Mouse (Mus musculus): ENCODE measurements around the gene Map6.

Gene Map6

DNA sequence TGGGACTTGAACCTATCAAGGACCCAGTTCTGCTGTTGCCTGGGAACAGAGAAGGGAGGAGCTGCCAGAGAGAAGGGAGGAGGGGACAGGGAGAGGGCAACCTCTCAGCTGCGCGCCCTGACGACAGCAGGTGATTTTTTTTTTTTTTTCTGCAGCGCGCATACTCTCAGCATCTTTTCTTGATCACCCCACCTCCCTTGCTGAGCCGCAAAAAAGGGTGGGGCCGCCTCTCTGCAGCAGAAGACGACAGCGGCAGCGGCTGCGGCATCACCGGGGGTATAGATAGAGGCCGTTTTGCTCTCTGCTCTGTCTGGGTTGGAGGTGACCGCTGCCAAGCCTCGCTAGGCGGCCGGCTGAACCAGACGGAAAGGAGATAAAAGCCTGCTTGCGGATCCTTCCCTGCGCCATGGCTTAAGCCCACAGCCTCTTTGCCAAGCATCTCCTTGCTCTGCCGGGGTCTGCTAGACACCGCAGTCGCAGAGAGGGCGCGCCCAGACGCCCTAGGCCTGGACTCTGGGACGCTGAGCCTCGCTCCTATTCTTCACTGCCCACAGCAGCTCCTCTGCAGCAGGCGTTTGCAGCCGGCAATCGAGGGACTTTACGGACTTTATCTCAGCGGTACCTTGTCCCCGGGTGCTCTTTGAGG lies at the start of gene Map6:
Map6 (plus strand) TSS at position 197 of the 646 bp plus-strand sequence.
- DNase-seq (ENCODE audit: low read depth) = no peak

DNA sequence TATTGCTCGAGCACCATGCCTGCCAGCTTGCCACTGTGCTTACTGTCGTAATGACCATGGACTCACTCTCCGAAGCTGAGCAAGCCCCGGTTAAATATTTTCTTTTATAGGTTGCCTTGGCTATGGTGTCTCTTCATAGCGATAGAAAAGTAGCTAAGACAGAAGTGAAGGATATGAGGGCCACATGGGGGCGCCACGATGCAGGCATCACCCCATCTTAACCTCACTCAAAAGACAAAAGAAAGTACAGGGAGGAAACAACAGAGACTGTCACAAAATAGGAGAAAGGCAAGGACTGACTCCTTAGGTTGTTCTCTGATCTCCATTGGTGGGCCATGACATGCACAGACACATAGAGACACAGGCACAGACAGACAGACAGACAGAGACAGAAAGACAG lies 43.0 kb upstream of the Map6 start:
- DNase-seq (ENCODE audit: low read depth) = no peak

DNA sequence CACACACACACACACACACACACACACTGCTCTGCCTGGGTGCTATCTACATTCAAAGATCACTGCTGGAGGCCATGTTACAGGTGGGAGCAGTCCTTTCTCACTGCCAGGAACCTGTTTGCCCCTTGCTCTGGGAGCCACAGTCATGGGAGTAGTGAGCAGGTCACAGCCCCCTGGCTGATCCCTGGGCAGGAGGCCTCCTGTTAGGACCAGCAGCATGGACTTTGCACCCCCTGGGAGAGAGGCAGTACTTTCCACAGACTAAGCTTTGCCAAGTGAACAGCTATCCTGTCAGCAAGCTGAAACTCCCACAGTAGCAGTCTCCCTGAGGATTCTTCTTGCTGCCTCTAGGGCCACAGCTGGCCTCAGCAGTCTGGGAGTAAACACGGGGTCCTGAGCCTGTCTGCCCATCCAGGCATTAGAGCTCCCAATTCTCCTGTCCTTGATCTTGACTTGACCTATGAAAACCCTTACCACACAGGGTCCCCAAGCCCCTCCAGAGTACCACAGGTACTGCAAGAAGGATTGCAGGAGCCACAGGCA lies 42.5 kb upstream of the Map6 start:
- DNase-seq (ENCODE audit: low read depth) = no peak

DNA sequence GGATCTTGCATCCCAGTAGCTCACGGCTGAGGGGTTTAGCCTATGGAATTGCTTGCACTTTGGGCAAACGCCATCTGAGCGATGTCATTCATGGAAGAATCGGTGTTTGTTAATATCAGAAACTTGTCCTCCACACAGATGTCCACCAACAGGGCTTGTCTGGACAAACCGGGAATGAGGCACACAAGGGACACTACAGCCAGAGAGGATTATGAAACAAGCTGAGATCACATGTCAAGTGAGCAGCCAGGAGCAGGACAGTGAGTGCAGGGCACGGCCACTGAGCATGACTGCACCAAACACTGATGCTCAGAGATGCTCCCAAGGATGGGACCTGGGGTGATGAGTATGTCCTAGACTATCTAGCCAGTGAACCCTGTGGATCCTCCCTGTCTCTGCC lies 41.8 kb upstream of the Map6 start:
- no peak for DNase-seq (ENCODE audit: low read depth)

DNA sequence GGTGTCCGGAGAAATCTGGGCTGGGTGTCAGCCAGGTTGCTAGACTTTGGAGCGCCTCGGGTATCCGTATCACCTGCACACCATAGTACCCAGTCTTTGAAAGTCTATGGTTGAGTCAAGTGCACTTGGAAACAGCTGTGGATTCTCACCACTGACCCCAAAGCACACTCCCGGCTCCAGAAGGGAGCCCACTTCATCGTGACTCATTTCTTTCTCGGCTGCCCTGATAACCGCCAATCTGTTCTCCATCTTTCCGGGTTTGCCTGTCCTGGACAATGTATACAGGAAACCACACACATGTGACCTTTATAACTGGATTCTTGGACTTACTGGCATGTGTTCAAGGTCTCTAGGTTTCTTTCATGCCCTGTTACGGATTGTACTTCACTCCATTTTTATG lies 40.6 kb upstream of the Map6 start:
- DNase-seq (ENCODE audit: low read depth) = no peak

DNA sequence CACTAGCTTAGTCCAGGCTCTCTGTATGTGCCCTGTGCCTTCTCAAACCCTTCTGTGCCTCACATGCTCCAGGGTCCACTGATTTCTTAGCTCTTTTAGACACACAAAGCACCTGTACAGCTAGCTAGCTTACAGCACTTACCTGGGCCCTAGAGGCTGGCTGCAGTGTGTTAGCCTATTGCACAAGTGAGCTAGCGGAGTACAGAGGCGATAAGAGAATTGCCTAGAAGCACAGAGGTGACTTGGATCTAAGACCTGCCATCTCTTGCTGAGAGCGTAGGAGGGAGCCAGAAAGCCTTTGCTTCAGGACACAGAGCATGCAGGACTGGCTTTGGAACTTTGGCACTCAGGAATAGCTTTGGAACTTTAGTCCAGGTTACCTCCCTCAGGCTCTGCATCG lies 40.0 kb upstream of the Map6 start:
- DNase-seq (ENCODE audit: low read depth) = no peak

DNA sequence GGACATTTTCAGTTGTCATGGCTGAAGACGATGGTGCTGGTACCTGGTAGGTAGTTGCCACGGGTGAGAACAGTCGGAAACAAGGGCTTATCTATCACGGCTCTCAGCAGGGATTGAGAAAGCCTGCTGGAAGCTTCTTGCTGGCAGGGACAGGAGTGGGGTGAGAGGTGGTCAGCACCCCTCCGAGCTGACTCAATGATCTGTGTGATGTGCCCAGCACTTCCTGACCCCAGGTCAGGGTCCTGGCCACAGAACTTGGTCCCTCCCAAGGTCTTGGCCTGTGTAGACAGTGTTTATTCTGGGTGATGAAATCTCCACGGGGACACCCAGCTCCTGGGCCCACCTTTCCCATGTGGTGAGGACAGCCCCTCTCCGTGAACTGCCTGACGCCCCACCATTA lies 38.4 kb upstream of the Map6 start:
- no peak for DNase-seq (ENCODE audit: low read depth)

DNA sequence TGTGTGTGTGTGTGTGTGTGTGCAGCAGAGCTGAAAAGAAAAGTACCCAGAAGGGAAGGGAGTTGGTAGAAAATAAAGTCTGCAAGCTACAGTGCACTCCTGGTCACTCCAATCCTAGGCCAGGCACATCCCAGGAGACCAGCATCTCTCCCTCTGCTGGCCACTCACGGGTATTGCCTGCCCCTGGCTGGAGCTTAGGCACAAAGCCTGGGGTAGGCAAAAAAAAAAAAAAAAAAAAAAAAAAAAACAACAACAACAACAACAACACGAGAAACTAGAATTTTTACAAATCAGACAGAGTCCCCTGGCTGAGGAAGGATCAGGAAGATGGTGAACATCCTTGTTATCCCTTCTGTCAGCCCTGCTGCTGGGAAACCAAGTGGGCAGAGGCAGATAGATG lies 37.8 kb upstream of the Map6 start:
- no peak for DNase-seq (ENCODE audit: low read depth)

DNA sequence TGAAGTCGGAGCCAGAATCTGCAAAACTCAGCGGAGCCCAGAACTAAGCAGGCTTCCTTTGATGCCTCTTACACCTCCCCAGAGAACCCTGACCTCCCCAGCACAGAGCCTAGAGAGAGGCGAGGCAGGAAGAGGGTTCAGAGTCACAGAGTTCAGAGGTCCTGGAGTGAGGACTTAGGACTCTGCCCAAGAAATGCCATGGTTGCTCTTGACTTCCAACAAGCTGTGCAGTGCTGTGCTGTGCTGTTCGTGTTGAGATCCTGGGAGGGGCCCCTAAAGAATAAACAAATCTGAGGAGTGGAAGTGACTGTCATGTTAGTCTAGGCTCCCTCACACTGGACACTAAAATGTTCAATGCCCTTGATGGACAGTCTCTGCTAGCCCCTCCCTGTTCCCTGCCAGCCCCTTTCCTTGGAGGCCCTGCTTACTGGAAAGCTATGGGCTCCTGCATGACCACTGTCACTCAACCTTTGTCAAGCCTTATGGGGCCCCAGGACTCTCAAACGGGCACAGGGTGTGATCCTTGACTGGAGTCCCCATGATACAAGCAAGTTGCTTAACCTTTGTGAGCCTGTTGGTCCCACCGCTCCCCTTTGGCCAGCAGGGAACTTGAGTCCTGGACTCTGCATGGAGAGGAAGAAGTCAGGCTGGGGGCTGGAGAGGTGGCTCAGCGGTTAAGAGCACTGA lies 37.0 kb upstream of the Map6 start:
- no peak for DNase-seq (ENCODE audit: low read depth)

DNA sequence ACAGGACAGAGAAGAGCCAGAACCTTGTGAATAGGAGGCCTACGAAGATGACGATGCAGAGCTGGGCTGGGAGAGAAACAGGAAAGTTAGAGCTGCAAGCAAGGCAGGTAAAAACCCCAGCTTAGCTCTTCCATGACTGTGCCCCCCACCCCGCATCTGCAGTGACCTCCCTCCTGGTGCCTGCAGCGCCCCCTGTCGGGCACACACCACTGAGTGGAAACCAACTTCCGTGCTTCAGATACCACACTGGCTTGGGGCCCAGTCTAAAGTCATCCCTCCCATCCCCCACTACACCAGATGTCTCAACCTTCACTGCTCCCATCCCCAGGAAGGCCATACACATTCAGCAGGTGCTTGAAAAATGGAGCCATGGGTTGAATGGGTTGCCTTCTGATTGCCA lies 34.7 kb upstream of the Map6 start:
- no peak for DNase-seq (ENCODE audit: low read depth)

DNA sequence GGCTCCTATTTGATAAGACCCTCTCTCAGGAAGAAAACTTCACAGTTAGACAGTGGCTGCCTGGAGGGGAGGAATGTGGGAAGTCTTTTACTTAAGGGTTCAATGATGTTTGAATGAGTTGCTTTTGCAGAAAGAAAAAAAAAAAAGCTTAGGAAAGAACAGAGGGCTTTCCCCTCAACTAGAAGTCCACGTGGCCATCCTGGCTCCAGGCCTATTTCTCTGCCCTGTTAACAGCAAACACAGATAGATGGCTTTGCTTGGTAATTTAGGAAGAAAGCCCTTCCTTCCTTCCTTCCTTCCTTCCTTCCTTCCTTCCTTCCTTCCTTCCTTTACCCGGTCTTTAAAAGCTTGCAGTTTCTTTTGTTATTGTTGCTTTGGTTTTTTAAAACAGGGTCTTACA lies 32.3 kb upstream of the Map6 start:
- DNase-seq (ENCODE audit: low read depth) = no peak

DNA sequence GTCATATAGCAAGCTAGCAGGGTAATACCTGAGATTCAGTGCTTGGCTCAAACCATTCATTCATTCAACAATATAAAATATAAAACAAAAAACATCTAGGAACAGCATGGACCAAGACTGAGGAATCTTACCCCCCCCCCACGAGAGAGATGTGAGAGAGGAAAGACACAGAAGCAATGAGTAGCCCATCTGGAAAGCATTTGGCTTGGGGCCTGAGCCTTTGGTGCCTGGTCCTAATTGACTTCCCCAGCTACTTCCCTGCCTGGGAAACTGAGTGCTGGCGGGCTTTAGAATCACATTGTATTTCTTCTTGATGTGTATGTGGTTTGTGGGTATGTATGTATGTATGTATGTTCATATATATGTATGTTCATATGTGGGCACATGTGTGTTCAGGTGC lies 31.6 kb upstream of the Map6 start:
- DNase-seq (ENCODE audit: low read depth) = no peak

DNA sequence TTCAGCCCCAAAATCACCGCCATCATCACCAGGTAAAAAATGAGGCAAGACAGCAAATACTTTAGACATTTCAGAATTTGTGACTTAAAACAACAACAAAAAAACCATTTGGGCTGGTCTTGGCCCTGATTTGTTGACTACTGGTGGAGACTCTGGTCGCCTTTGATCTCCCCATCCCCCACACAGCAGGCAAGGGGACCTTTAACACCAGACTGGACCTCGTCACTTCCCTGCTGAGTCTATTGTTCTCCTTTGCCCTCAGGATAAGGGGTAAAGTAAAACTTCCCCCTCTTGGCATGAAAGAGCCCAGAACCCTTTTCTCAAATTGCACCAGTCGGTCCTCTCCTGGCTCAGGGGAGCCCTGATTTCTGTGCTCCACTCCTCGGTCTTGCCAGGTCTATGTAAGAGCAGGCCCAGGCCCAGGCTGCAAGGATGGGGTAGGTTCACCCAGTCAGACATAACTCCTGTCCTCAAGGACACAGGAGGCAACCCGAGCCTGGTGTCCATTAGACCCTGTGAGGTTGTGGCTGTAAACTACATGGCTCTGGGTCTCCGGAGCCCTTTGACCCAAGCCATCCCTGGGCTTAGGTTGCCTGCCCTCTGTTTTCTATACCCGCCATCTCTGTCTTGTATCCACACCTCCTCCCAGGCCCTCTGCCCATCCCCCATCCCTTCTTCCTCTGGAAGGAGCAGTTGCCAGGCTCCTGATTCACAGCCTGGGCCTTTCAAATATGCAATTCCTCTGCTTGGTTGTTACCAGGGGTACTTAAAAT lies 30.2 kb upstream of the Map6 start:
- no peak for DNase-seq (ENCODE audit: low read depth)

DNA sequence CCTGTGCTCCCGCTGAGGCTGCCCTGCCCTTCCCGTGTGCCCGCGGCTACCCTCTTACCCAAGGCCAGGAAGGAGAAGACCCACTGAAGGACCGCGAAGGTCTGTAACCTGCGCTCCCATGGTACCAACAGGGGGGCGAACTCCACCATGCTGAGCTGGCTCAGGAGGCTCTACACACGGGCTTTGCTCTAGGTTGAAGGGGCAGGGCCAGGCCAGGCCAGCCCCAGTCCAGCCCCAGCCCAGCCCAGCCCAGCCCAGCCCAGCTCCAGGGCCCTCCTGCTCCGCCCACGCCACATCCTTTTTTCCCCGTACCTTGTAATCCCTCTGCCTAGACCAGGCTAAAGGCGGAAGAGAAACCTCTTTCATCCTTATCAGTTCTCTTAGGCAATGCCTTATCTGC lies 28.8 kb upstream of the Map6 start, which contains the start of gene Mogat2:
Mogat2 (minus strand) TSS at position 203 of the 400 bp plus-strand sequence.
- DNase-seq (ENCODE audit: low read depth) = no peak

DNA sequence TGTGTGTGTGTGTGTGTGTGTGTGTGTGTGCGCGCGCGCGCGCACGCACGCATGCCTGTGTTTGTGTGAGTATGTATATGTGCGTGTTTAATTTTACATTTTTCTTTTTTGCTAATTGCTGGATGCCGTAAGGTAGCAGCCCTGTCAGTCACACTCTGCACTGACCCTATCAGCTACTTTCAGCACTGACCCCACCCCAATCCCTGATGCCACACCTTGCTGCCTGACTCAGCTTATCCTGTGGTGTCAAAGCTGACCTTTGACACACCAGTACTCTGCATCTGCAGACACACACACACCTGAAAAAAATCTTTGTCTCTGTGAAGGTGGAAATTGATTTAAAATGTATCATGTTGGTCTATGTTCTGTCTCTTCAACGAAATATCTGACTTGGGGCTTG lies 25.1 kb upstream of the Map6 start:
- DNase-seq (ENCODE audit: low read depth) = no peak

DNA sequence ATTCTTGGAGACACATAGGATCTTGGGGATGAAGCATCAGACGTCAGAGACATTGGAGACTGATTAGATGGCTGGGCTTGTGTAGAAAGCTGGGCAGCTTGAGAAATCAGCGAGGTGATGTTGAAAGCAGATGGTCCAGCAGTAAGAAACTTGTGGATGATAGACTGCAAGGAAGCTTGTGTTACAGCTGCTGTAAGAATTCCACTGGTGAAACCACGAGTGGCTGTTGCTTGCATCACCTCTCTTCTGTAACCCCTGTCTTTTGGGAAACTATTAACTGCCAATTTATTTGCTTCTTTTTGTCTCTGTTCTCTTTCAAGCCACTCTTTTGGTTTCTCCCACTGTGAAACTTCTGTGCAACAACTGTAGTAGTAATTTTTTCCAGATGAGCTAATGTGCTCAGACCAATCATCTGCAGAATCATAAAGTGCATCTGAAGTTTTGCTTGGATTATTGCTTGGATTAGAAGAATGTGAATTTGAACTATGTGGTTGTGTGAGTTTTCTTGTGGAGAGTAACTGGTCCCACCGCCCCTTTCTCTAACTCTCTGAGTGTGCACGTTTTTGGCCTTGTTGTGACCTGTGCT lies 19.0 kb upstream of the Map6 start:
- no peak for DNase-seq (ENCODE audit: low read depth)

DNA sequence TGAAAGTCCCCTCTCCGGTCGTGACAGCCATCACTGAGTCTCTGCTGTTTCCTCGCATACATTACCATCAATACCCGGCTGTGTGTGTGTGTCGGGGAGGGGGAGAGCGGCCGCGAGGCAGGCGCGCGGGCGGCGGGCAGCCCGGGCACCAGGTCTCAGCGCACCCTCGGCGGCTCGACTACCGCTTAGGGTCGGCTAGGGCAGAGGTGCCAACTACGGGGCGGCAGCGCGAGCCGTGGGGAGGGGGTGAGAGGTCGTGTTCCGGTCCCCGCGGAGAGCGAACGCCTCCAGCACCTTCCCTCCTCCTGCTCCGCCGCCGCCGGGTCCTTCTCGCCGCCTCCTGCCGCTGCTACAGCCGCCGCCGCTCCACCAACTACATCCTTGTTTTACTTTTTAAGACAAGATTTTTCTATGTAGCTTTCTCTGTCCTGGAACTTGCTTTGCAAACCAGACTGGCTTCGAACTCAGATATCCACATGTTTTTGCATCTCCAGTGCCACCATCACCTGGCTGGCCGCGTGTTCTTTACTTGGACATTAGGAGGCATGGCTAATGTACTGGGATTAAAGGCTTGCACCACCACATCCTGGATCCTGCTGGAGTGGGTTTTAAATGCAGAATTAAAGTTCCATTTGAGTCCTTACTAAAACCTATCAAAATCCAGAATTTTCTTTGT lies 18.2 kb upstream of the Map6 start:
- no peak for DNase-seq (ENCODE audit: low read depth)

DNA sequence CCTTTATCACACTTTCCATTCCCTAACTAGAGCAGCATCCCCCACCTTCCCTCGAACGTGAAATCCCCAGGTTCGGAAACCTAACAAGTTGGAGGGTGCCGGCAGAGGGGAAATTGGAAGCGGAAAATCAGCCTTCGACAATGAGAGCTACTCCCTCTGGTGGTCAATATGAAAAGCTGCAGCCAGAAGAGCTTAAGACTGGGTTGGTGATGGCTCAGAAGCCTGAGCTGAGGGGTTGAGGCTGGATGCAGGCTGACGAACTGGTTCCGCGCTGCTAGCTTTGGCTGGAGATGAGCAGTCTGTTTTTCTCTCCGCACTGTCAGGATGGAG lies 17.7 kb upstream of the Map6 start:
- no peak for DNase-seq (ENCODE audit: low read depth)

DNA sequence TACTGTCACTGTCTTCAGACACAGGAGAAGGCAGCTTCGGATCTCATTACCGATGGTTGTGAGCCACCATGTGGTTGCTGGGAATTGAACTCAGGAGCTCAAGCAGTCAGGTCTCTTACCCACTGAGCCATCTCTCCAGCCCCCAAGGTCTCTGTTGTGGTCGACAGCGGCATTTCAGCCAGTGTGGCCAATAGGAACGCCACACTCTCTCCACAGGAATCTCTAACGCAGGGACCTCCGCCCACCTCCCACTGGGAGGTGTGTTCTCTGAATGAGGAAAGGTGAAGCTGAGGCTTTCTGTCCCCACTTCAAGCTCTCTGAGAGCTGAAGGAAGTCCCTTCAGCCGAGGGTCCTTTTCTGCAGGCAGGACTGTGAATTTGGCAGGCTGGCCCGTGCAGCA lies 16.9 kb upstream of the Map6 start:
- no peak for DNase-seq (ENCODE audit: low read depth)

DNA sequence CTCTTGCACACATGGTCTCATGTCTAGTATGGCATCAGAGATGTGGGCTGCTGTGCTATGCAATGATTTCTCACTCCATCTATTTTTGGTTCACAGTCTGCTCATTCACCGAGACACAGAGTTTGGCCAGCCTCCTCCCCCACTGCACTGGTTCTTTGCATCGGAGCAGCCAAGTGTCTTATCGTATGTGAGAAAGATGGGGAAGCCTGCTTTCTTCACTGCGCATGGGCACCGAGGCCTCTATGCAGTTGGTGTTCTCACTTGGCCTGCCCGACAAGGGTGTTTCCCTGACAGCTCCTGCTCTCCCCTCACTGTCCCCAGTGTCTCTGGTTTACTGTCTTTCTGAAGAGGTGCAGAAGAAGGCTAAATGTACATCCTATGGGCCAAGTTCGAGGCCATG lies 12.2 kb upstream of the Map6 start:
- no peak for DNase-seq (ENCODE audit: low read depth)

DNA sequence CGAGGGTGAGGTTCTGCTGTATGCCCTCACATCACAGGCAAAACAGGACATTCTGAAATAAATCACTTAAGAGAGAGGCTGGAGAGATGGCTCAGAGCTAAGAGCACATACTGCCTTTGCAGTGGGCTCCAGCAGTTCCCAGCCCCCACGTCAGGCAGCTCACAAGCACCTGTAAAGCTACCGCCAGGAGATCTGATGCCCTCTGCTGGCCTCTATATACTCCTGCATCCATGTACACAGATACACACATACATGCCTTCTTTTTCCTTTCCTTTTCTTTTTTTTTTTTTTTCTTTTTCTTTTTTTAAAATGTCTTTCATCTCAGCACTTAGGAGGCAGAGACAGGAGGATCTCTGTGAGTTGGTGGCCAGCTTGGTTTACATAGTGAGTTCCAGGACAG lies 5.3 kb upstream of the Map6 start:
- no peak for DNase-seq (ENCODE audit: low read depth)

DNA sequence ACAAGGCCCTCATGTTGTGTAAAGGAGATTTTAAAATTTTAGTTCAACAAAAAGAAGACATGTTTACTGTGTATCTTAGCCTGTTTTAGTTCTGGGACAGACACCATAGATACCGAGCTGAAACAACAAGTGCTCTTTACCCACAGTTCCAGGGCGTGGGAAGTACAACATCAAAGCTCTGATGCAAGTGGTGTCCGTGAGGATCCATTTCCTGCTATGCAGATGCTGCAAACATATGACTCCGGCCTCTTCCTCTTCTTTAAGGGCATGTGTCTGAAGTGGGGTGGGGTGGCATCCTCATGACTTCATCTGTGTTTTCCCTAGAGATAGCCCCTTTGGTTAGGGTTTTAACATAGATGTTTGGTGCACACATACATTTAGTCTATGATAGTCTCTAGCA lies 3.7 kb upstream of the Map6 start:
- no peak for DNase-seq (ENCODE audit: low read depth)

Measured in fibroblast of lung, adult 2 months (primary cell).